Mouse (Mus musculus) telencephalon, adult 2 months (tissue): ENCODE measurements at regions not wholly inside any gene's neighbourhood (a gene's known extent, or its start where the extent isn't known, plus 50 kb on each side); places are given as distances from the start of the nearest gene placed in this dataset.

ENCODE experiments used
- DNase-seq: peaks from one replicate; pipeline ENCODE4 v3.0.0-alpha.2; 2011; ENCODE audit warnings: low read depth, low spot score

DNA sequence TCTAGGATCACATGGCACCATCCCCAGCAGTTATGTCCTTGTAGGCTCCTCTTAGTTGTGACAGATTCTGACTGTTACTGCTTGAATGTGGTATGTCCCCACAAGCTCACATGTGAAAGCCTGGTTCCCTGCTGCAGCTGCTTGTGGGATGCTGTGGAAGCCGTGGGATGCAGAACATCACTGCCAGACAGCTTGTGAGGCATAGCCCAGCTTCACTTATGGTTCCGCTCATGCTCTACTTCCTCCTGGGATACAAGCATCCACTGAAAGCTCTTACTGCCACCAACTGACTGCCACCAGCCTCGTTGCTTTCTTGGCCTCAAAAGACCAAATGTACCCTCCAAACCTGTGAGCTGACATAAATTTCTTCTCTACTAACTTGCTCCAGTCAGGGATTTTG lies 167.7 kb upstream of the Ccdc122 start:
- DNase-seq = no peak

DNA sequence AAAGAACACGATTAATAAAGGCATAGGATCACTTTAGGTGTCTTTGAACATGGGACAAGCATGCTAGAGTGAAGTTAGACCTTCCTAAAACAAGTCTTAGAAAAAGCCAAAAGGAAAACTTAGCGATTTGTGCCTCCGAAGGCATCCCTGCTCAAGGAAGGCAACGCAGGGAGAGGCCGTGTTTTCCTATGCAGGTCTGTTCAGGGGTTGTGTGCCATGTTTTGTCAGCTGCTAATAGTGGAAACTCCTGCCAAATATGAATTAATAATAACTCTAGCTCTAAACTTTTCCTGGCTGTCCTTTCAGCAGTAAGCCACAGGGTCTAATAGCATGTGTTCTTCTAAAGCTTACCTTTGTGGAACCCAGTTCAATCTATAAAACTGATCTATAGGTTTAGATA lies 168.4 kb upstream of the Ccdc122 start:
- no peak for DNase-seq

DNA sequence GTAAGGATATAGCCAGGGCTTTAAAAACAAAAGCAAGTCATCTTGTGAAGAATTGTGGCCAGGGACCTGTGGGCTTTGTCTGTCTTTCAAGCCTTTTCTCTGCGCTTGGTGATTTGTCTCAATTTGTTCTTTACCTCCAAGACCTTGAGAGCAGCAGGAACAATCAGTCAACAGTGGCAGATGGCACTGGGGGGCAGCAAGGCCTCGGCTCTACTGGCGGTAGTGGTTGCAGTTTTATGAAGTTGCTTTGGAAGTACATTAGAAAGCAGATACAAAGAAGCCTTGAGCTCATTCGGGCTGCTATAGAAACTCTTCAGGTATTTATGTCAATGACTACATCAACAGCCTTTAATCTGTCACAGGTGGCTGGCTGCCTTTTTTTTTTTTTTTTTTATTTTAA lies 171.9 kb upstream of the Ccdc122 start:
- no peak for DNase-seq

DNA sequence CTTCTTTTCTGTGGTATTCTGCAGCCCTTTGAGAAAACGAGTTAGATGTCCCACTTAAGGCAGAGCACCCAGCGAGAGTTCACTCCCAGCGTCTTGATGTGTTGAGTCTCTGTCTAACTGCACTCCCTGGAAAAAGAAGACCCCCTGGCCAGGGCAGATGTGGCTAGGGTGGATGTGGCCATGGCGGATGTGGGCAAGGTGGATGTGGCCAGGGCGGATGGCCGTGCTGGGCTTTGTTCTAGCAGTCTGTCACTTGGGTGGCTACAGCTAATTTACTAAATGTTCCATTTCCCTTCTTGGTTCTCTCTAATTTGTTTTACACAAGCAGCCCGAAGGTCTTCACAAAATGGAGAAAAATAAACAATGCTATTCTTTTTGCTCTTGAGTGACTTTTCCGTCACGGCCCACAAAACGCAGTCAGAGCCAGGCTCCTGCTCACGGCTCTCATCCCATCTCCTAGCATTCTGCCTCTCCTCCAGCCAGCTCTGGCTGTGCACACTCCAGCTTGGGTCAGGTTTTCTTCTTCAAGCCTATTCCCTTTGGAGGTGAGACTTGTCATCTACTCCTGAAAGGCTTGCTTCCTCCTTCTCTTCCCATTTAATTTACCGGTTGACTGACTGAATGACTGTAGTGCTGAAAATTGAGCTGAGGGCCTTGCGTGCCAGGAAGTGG lies 173.4 kb upstream of the Ccdc122 start:
- no peak for DNase-seq

DNA sequence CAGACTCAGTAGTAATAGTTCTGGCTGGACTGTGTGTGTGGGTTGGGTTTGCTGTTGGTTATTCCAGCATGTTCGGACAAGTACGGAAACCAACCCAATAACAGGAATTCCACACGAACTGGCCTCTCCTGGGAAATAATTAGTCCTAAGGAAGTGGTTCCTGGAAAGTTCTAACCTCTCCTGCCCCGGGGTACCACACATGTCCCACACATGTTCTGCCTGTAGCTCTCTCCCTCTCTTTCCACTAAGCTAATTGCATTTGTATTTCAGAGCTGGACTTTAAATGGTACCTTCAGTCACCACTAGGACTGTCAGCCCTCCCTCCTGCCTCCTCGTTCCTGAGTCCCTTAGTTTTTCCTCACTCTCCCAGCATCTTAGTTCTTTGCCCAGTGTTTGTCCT lies 178.2 kb upstream of the Ccdc122 start:
- DNase-seq = no peak

DNA sequence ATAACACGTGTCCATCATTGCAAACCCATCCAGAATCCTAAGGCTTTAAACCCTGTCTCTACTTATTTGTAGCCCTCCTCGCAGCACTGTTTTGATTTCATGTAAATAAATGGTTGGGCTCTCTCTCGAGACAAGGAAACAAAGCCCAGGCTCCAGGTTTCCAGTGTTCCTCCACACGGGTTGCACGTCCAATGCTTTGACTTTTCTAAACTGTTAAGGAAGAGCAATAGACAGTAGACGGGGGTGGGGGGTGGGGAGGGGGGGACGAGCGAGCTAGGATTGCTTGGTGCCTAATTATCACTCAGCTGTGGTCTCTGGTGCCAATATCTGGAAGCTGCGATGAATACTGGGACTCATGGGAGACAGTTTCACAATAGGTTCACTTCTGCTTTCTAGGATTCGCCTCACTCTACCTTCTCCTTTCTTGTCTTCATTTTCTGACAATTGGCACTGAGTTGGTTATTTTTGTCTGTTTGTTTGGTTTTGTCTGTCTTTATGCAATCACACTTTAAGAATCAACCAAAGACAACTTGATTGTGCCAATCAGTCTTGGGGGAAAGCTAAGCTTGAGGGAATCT lies 179.3 kb upstream of the Ccdc122 start:
- no peak for DNase-seq

DNA sequence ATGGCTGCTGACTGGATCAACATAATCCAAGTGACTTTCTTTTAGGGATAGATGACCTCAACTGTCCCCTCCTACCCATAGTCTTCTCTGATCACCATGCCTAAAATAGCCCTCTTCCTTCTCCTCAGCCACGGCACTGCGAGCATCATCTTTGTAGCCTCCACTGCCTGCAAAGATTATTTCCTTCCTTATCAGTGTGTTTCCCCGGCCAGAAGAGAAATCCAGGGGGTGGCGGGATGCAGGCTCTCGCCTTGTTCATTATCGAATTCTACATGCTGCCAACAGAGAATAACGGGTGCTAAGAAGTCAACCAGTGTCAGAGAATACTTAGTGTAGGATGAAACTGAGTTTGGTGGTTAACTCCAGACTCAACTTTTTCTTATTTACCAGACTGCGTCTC lies 180.0 kb upstream of the Ccdc122 start:
- DNase-seq = no peak

DNA sequence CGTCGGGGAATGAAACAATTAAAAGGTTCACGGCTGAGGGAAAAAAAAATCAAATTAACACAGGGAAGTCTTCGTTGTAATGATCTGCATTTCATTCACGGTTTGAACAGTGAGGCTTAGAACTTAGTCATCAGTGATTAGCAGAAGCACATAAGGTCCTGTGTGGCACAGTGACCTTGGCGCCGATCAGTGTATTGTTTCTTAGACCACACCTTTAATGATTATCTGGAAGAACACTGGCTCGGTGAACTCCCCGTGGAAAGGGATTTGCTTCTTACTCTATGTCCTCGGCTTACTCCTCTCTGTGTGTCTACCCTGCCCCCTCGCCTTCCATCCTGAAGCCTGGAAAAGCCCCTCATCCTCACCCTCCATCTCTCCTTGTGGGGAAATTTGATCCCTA lies 181.6 kb upstream of the Ccdc122 start:
- no peak for DNase-seq

DNA sequence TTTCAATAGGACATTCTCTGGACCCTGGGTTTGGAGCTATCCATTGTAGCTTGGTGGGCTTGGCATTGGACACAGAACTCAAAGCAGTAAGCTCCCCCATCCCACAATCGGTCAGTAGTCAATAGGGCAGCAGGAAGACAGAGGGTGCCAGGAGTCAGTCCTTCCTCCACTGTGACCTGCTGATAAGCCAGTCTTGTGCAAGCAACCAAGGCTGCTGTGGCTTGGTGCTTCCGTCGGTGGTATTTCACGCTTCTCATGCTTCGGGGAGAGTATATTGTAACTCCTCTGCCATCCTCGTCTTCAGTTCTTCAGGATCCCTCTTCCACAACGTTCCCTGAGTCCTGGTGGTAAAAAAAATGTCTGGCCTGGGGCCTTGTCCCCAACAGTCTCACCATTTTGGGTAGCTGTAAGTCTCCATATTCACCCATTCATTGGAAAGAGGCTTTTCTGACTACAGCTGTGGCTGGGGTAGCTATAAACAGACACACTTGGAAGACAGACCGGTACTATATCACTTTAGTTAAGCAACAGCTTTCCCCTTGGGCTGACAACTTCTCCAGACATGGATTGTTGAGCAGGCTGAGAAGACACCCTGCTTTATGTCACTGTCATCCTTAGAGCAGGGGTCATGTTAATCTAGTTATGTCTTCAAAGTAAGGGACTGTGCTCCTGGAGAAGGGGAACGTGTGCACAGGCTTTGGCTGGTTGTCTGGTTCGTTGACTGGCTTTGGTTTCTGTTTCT lies 184.9 kb upstream of the Ccdc122 start:
- DNase-seq = no peak

DNA sequence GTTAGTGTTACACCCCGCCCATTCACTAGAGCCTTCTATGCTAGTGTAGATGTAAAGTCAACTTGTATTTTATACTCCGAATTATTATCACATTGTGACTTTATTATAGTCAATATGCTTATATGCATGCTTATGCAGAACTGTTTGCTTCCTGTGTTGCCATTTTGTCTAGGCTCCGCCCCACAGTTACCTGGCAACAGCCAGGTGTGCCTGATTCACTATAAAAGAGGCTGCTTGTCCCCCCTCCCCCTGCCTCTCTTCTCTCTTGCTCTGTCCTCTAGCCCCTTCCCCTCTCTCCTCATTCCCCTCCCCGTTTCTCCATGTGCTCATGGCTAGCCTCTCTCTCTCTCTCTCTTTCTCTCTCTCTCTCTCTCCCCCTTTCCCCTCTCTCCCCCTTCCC lies 185.9 kb upstream of the Ccdc122 start:
- DNase-seq = no peak

DNA sequence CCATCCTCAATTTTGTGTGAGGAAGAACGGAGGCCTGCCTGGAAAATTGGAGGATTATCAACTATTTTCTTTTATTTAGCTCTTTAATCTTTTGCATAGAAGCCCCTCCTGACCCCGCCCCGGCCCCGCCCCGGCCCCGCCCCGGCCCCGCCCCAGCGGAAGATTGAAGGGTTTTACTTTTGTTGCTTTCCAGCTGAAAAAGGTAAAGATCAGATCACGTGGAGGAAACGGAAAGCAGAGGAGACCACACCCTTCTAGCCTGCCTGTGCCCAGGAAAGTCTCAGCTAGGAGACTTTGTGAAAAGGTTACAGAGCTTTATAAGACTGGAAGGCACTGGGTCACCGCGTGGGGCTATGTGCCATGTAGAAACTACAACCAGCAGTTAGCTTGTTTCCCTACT lies 186.5 kb upstream of the Ccdc122 start:
- DNase-seq = no peak

DNA sequence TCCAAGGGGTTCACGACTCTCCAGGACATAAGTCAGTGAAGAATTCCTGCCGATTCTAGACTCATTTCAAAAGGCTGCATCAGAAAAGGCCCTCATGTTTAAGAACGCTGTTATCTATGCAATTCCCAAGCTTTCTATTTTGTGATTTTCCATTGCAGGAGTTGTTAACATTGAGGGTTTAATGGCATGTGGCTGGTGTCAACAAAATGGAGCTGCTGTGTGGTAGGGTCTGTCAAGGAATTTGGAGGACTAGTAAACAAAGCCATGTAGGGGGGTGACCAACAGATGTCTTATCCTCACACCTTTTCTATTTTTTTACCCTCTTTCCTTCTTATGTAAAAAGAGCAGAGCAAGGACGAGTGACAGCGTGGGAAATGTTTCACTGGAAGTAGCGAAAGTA lies 186.9 kb upstream of the Ccdc122 start:
- DNase-seq = no peak

DNA sequence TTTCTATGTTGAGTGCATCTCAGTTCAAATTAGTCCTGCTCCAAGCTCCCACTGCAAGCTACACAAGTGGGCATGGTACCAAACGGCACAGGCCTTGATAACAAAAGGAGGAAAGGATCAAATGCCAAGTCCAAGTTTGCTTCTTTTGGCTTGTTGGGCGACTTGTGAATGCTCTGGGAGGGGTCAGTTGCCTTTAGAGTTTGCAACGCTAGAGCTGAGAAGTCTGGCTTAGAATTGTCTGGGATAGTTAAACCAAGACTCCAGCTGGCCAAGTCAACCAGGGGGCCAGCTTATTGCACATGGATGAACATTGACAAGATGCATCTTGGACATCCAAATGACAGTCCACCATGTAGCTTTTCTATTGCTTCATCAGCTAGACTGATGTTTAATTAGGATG lies 187.5 kb upstream of the Ccdc122 start:
- DNase-seq = no peak

DNA sequence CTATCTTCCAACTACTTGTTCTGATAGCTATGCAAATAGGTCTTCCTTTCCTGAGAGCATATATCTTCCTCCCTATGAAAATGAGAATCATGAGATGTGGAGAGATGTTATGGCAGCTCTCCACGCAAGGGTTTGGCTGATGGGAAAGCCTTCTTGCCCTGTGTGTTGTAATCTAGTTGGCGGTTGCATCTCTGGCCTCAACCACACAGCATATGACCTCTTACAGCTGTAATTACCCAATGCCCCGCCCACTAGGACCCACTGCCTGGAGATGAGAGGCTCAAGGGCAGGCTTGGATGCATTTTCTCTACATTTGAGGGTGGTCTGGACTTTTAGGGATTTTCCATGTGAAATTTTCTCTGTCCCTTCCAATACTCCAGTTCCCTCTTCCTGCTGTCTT lies 190.9 kb upstream of the Ccdc122 start:
- no peak for DNase-seq

DNA sequence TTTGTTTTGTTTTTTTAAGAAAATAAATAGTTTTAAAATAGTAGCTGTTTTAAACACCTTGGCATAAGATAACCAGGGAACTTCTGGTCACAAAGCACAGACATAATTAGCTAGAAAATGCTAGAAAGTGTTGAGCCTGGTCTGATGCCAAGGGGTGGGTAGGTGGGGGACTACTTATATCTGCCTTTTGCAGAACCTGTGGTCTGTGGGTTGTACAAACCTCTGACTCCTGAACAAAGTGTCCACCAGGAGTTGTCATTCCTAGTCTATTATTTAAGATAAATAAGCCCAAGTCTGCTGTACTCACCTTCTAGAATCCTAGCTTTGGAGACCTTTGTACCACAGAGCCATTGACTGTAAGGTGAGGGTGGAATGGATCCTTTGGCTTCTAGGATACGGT lies 191.9 kb upstream of the Ccdc122 start:
- no peak for DNase-seq

DNA sequence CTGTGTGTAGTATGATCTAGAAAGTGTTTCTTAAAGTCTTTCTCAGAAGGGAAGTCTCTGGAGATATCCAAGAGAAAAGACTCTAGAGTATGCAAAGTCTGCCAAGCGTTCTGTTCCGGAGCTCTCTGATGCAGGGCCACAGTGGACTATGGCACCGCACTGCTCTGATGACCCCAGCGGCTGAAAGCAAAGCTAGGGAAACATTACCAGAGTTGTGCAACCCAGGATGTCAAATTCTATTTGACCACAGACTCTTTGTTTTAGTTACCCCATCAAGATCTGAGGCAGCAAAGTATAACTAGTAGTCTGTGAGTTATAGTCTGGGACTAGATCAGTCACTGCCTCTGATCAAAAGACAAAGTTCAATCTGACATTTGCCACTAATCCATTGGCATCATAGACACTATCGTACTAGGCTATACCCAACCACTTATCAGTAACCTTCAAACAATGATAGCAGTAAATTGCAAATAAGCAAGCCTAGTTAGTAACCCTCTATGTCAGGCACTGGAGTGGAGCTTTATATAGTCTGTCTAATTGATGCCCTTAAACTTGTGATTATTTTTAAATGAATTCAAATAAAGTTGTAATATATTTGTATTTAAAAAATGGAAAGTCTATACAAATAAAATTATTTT lies 198.9 kb upstream of the Ccdc122 start:
- DNase-seq = no peak

DNA sequence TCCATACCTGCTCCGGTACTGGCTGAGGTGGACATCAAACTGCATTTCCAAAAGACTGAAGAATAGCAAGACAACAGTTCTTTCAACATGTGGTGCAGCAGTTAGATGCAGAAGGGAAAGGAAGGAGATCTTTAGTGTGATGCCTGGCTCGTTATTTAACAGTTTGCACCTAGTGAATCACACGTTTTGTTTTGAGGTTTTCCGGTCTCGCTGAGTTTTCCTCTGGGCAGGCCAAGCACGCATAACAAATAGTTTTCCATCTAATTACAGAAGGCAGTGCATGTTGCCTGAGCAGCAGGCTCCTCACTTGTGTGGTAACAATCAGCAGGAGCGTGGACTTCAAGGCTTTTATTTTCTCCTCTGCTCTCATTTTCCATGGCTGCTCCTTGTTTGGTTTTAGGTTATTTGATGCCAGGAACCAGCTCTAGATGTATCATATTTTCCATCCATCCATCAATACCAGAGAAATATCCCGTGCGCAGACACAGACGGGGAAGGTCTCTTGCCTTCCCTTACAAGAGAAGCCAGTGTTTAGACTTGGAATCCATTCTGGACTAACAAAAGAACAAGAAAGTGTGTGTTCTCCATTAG lies 199.6 kb upstream of the Ccdc122 start:
- no peak for DNase-seq

DNA sequence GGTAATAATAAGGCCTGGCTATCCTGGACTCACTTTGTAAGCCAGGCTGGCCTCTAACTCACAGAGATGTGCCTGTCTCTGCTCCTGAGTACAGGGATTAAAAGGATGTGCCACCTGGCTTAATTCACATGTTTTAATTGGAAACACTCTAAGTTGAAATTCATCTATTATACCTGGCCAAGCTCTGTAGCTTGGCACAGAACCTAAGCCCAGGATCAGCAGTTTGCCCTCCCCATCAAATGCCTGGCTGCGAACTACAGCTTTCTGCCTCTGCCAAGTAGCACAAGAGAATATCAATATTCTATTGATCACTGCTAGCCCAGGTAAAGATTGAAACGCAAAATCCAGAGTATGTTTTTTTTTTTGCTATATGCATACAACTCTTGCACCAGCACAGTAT lies 200.3 kb upstream of the Ccdc122 start:
- no peak for DNase-seq

DNA sequence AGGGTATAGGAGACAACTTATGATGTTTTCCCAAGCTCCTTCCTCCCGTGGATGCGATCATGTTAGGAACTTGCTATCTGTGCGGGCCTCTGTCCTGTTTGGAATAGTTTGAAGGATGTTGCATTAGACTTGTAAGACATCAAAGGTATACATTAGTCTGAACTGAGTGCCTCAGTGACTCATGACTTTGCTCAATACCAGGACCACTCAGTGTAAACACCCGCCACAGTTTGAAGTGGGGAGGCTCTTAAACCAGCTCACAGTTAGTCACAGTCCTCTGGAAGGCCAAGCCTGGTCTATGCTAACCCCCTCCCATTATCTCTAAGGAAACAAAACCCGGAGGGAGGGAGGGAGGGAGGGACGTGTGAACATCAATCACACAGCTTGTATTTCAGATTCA lies 202.5 kb upstream of the Ccdc122 start:
- no peak for DNase-seq

DNA sequence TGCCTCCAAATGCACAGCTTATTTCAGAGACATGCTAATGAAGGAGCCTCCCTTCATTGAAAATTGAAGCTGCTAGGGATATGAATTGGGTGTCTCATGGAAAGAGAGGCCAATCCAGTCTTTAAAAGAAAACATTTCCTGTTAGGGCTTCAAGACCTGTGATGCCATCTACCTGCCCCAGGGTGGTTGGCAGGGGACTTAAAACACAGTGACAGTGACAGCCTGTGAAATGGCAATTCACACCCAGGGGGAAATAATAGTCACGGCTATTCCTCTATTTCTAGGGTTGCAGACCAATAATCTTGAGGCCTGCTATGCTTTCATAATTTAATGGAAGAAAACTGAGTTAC lies 207.4 kb upstream of the Ccdc122 start:
- DNase-seq = no peak

DNA sequence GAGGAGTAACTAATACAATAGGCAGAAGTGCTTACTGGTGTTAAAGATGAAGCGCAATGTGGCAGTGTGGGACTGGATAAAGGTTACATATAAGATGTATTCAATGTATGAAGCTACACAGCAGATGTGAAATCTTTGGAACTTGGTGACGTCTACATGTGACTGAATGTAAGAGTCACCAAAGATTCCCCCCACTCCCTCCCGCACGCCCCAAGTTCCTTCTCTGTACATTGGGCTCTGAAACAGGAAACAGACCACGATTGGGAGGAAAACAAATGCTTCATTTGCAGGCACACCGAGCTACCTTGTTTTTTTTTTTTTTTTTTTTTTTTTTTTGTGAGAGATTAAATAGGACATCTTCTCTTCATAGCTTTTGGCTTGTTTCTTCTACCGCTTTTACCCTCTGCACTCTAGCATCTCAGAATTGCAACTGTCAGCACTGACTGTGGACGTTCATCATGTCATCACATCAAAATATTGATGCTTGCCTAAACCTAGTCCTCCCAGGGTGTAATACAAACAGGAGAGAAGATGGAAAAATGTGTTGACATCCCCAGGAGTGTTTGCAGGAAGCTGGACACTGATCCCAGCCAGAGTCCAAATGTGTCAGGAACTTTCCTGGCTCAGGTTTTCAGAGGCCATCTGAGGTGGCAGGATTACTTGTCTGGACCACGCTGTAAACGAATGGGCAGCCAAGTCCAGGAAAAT lies 208.0 kb upstream of the Ccdc122 start:
- no peak for DNase-seq

DNA sequence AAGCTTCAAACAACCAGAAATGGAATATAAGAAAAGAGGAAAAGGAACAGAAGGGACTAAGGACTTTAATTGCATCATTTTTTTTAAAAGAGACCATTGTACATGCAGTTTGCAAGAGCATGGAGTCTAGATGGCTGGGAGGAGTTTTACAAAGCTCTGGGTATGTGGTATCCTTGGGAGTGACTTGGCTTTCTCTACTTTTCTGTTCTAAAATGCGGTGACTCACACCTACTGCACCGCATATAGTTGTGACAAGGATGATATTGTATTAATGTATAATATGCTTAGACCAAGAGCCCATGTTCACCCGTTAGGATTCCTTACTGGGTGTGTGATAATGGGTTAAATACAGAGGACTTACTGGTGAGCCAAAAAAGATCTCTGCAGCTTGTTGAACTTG lies 212.5 kb upstream of the Ccdc122 start:
- no peak for DNase-seq
